Mouse (Mus musculus) urinary bladder, postnatal 25 days (tissue): Measurements from ENCODE around the gene Phactr1.

Source experiments
- DNase-seq: peaks from one replicate; pipeline ENCODE4 v3.0.0; 2022; ENCODE audit warnings: low spot score

The Phactr1 gene

DNA sequence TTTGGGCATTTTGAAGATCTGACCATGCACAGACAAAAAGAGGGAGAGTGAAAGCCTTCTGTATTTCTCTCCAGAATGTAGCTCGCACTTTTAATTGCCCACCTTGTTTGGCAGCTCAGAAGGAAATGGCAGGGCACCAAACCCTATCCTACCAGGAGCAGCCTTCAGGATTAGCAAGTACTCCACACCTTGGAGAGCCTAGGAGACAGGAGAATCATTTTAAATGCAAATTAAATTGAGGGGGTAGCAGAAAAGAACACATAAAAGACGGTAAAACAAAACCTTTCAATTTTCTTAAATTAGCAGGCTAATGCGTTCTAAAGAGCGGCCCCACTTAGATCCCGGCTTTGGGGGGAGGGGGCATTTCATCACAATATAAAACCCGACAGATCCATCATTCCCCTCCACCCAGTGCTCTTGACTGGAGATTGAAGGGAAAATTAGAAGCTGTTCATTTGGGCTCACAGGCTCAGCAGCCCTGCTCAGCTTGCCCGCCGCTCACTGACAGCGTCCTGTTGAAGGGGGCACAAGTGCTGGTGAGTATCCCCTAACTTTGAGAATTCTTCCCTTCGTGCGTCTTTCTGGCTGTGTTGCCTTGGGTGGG is at the start of gene Phactr1:
Gene Phactr1, plus strand, starts transcription at position 233 of the 604 bp plus-strand sequence.
- no peak for DNase-seq

- no peak for DNase-seq
Measured at GRCm38 (mm10) chr13:42634908-42635307, 45.5 kb upstream of the Phactr1 start.

GRCm38 (mm10) chr13:42650228-42650627 is 30.2 kb upstream of the Phactr1 start:
- no peak for DNase-seq

DNA sequence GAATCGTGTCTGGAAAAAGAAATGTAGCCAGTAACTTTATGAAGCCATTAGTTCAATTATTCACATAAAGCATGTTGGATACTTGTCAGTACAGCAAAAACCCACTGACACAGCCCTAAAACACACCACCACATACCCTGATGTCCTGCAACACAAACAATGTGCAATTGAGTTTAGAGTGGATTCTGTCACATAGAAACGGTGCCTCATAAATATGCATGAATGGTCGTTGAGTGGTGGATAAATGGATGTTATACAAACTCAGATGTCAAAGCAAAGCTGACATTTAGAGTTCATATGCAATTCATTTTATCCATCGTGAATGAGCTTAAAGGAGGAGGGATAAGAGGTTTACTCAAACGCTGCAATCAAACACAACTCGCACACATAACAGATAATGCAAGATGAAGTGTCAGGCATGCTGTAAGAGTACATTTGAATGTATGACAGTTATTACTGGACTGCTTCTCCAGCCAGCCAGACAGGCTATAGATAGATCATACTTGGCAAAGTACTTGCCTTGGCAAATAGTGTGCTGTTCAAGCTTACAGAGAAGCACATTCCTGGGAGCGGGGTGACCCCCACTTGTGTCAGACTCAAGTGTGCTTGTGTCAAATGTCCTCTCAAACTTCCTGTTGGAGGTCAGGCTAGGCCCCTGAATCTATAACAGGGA is 23.6 kb upstream of the Phactr1 start:
- DNase-seq: no peak

DNA sequence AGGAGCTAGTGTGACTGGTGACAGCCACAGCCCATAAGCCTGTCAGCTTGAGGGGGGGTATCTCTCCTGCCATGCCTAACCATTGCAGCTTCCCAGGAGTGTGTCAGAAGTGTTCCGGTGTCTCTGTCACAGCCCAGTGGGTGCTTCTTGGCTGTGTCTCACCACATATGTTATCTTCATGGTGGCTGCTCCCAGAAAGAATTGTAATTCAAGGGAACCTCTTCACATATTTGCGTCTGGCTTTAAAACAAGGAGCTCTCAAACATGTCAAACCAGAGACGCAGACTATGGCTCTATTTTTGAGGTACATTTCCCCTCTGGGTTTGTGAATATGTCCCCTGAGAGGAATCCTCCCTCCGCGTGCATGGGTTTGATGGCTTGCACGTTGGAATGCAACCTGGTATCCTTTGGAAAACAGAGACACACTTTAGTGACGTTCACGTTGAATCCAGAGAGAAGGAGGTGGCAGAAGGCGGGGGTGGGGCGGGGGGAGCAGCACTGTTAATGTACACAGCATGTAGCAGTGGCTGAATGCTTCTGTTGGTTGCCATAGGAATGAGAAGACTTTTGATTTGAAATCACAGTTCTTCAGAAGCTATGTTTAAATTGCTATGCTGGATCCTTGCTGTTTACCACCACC is 8.7 kb upstream of the Phactr1 start:
- no peak for DNase-seq

- DNase-seq: no peak
Measured at GRCm38 (mm10) chr13:42681299-42681698, 876 bp downstream of the Phactr1 start.

DNA sequence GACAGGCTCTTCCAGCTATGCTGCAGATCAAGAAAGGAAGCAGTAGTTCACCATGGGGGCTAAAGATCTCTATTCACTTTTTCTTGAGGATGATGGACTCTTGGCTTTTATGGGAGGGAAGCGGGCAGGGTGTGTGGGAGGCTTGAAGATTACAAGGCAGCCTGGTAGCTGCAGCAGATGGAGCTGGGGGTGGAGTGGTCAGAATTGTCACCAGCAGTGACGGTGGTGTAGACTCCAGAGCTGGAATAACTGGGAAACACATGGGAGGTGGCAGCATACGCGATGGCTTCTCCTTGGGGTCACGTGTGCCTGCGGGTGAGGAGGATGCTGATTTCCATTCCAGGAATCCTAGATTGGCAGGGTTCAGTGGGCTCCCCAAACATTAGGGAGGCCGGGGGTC is 3.8 kb downstream of the Phactr1 start:
- no peak for DNase-seq

DNA sequence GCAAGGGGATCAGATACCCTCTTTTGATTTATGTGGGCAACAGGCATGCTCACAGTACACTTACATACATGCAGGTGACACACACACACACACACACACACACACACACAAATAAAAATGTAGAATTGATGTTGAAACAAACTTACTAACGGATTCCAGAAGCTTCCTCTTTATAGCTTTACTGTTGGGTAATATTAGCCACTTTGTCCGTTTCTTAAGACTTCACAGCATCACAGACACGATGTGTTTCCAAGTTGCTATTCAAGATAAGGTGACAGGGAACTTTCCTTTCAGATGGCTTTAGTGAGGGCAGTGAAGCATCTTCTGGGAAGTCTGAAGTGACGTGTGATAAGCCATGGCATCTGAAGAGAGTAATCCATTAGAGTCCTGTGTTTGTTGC is 11.8 kb downstream of the Phactr1 start:
- no peak for DNase-seq

- DNase-seq: no peak
Measured at GRCm38 (mm10) chr13:42696641-42697040, 16.2 kb downstream of the Phactr1 start.

DNA sequence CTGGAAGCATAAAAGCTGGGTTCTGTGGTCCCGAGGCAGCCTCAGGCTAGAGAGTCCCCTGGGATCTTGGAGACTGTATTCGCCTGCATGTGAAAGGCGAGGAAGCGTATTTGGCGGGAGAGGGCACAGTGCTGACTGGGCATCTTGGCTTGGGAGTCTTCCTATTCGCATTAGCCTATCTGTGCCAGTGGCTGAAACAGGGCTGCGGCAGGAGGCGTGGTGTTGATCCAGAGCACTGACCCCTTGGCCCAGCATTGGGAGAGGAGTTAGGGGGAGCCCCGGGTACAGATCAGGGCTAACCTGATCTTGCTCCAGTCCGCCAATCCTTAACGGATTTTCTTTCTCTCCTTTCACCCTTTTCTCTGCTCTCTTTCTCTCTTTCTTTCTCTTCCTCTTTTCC is 28.7 kb downstream of the Phactr1 start:
- DNase-seq: no peak

GRCm38 (mm10) chr13:42709611-42710331 is 29.3 kb downstream of the Phactr1 start:
- no peak for DNase-seq

- DNase-seq: no peak
Measured at GRCm38 (mm10) chr13:42711510-42711909, 31.1 kb downstream of the Phactr1 start.

GRCm38 (mm10) chr13:42719401-42719800 is 39.0 kb downstream of the Phactr1 start:
- DNase-seq: no peak

- no peak for DNase-seq
Measured at GRCm38 (mm10) chr13:42720135-42720534, 39.7 kb downstream of the Phactr1 start.

GRCm38 (mm10) chr13:42720648-42721047 is 40.2 kb downstream of the Phactr1 start:
- DNase-seq: no peak

DNA sequence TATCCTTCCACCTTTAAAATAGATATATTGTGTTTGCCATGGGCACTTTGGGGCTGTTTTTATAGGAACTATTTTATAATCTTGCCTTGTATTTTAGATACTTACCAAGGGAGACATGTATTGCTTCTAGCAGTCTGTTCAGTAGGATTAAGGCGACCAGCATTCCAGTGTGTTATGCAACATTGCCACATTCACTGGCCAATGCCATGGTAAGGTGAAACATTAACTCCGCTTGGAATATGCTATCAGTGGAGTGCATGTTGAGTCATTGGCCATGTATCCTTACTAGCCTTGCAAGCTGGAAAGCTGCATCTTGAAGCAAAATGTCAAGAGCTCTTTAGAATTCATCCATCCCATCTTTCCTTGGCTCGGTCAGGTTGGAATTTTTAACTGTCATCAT is 43.6 kb downstream of the Phactr1 start:
- no peak for DNase-seq

DNA sequence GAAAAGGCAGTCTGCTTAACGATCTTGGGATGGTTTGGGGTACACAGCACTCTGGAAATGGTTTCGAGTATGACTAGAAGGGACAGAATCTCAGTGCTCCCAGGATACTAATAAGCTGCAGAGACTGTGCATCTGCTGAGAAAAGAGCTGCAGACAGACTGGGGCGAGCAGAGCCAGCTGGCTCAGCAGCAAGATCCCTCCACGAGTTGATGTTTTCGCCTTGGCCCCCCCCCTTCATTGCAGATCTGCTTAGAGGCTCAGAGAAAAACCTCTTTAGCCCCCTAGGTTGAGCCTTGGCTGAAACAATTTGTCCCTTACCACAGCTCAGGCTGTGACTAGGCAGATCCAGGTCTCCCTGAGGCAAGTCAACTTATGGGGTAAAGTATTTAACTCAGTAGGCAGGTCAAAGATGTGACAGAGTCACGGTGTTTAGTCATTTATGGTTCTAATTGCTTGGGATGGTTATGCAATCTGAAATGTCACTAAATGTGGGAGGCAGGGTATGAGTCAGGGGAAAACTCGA is 45.3 kb downstream of the Phactr1 start:
- DNase-seq: no peak

DNA sequence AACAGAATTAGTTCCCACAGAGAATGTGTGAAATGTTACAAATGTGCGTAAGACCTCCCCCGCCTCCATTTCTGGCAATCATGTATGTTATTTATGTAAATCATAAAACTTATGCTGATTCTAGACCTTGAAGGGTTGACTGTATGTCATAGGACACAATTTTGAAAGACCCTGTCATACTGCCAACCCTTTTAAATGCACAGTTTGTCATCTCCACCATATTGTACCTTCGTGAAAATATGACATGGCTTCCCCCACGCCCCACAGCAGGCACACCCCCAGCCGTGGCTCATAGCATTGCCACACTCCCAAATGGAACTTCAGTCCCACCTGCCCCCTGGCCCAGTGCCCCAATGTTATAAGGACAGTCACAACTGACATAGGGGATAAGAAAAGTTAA is 57.1 kb downstream of the Phactr1 start:
- DNase-seq: no peak

DNA sequence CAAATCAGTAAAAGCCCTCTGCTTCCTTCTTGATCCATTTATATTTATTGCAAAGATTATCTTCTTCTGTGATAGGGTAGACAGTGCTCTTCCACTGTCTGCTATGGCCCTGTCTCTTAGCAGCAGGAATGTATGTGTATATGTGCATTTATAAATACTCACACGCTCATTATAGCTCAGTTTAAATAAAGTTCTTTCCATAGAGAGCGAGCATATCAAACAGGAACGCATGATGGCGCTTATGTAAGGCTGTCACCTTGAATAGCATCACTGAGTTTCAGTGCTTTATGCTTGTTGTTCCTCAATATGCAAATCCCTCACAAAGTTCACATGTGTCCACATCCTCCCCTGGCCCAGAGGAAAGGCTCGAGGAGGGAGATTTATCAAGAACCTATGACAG is 57.7 kb downstream of the Phactr1 start:
- no peak for DNase-seq

- no peak for DNase-seq
Measured at GRCm38 (mm10) chr13:42742226-42742625, 61.8 kb downstream of the Phactr1 start.

DNA sequence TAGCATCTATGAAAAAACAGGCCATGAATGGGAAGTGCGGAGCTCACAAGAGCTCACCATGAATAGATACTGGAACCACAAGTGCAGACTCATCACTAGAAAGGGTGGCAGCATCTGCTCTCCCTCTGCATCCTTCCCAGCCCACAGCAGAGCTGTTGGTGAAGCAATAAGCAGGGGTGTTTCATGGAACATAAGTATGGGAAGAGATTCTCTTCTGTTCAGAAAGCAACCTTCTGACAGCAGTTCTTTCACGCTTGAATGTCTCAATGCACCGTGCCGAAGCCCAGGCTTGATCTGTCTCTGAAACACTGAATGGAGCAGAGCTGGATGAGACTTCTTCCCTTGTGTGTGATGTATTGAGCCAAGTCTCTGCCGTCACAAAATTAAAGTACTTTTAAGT is 64.0 kb downstream of the Phactr1 start:
- no peak for DNase-seq

DNA sequence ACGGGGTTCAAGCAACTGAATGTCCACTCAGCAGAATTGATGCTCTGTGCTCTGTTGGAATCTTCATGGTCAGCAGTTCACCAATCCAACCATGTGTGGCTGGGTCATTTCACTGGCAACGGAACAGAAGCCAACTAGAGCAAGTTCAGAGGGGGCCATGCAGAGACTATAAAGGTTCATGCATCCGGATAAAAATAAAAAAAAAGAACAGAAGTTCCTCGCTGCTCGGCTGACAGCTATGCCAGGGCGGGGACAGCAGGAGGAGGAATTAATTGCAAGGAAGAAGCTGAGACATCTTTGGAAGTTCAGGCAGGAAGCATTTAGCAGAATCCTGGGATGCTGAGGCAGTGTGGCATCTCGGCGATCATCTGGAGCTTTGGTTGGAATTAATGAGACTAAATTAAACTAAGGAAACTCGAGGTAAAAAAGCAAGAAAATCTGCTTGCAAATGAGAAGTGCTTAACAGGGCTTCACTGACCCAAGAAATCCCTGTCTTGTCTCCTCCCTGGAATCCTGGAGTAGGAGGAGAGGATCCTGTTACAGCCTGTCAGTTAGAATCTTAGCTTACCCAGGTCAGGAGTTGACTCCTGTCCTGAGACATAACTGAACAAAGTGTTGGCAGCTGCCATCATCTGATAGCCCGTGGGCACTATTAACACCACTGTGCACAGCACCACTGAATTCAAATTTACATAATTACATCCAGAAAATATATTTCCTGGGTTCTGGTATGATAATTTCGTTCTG is 77.4 kb downstream of the Phactr1 start:
- DNase-seq: no peak
